Mouse (Mus musculus) neutrophil, adult 5-6 weeks (primary cell): Measurements from ENCODE around the gene Tgfbi. TPM values are rescaled to one million over a fixed set of nuclear protein-coding genes. Genes with fewer than 3 reads are reported as not detected.

ENCODE experiments used
- ATAC-seq: fragments of 151-379, 151-347 bp; 2 replicates; pipeline ENCODE4 v1.8.0; 2017; ENCODE audit warnings: mild to moderate bottlenecking, moderate TSS enrichment; ENCODE audit not compliant: insufficient number of reproducible peaks, poor library complexity, low FRiP score, severe bottlenecking; ENCODE audit errors: extremely low read depth
- total RNA-seq: library from RNA; stranded (forward); fragments of 200-1000 nt; gene quantifications from 2 replicates; pipeline ENCODE4 v1.2.3, GENCODE M21; 2017

Tgfbi gene
- total RNA-seq, 1 experiment from 2014 or later = 473 TPM

GRCm38 (mm10) chr13:56626524-56626923 lies 17.2 kb downstream of the Tgfbi start:
- no peak for ATAC-seq

DNA sequence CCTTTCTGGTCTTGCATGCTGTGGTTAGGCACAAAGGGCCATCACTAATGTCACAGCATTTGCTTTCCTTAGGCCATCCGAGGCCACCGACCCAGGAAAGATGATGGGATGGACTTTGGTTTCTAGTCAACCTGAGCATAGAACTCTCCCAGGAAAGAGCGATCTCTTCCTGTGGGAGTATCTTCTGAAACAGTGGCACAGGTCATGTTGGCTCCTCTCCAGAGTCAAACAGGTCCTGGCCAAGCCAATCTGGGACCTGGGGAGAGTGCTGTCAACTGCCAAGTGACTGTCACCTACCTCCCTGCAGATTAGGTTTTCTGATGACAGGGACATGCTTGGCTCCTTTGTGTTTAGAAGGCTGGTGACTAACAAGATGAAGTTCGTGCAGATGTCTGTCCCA lies 20.8 kb downstream of the Tgfbi start:
- no peak for ATAC-seq

GRCm38 (mm10) chr13:56630552-56630951 lies 21.2 kb downstream of the Tgfbi start:
- no peak for ATAC-seq

DNA sequence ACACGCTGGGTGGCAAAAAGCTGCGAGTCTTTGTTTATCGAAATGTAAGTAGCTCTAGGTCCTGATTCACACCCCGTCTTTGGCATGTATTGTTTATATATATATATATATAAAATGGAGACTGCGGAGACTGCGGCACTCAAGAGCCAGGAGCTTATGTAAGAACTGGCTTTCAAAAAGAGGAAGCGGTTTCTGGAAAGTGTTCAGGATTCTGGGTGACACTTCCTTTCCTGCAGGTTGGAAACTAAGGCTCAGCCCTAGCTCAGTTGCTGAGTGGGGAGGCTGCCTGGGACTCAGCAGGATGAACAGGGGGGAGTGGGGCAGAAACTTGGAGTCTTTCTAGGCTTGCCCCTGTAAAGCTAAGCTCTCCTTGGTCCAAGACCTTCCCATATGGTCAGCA lies 22.0 kb downstream of the Tgfbi start:
- ATAC-seq = no peak

GRCm38 (mm10) chr13:56634139-56634615 lies 24.9 kb downstream of the Tgfbi start:
- ATAC-seq = no peak

DNA sequence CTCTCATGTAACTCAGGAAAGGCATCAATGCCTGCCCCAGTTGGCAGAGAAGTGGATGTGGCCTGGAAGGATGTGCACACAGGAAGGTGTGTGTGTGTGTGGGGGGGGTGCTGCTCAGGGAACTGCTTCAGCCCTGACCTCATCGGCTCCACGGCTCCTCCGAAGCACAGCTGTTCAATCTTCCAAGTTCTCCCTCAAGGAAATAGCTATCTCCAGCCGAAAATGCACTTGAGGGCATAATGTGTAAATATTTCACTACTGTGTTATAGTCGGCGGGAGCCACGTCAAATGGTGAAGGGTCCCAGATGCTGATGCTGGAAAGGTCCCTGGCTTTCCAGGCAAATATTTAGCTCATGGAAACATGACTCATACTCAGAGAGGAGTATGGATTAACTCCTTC lies 25.6 kb downstream of the Tgfbi start:
- ATAC-seq = no peak

DNA sequence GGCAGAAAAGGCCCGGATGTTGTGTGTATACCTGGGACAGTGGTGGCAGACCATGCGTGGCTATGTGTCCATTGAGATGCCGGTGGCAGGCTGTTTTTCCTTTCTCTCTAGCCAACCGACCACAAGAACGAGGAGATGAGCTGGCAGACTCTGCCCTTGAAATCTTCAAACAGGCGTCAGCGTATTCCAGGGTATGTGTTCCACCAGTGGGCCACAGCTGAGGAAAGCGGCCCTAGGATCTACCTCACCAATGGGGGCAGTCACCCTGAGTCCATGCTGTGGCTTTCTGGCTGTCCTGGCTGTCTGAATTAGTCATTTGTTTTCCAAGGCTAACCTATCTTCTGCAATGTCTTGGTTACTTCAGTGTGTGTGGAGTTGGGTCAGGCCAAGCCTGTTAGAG lies 27.7 kb downstream of the Tgfbi start:
- ATAC-seq = no peak

GRCm38 (mm10) chr13:56641746-56642145 lies 32.4 kb downstream of the Tgfbi start:
- ATAC-seq = peak; percentile 20; the same call in 1 of the 2 replicates

DNA sequence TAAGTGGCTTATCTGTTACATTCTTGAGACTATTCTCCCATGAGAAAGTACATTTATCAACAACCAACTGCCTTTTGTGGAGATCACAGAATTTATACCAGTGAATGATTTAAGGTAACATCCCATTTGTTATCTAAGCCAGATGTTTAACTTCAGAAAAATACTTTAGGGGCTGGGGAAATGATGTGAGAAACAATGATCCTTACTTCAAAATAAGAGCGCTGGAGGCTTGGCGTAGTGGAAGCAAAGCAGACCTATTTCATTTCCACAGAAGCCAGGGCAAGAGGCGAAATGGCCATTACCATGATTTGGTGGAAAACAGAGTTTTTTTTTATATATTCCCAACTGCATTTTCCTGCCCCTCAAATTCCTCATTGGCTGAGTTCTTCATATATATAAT lies 34.7 kb downstream of the Tgfbi start:
- no peak for ATAC-seq

- no peak for ATAC-seq
Observed at GRCm38 (mm10) chr13:56645744-56646143, 36.4 kb downstream of the Tgfbi start.

- ATAC-seq = no peak
Observed at GRCm38 (mm10) chr13:56647597-56648405, 38.5 kb downstream of the Tgfbi start.

DNA sequence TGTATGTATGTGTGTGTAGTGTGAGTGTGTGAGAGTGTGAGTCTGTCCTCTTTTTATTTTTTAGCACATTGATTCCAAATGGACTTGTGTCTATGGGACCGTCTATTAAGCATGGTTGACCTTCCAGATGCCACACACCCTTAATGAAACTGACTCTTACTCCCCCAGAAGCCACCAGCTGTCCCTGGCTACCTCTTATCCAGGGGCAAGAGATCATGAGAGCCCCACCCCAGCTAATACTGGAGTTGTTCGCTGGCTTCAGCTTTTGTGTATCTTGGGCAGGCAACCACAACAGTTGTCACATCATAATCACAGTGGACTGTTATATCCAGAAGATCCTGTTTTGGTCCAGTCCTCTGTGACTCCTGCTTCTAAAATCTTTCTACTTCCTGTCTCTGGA lies 40.7 kb downstream of the Tgfbi start:
- ATAC-seq = no peak

GRCm38 (mm10) chr13:56652381-56652780 lies 43.1 kb downstream of the Tgfbi start:
- no peak for ATAC-seq

- ATAC-seq = no peak
Observed at GRCm38 (mm10) chr13:56654176-56654575, 44.9 kb downstream of the Tgfbi start.

- ATAC-seq = peak; percentile 60
Observed at GRCm38 (mm10) chr13:56657946-56658512, 48.7 kb downstream of the Tgfbi start.

GRCm38 (mm10) chr13:56658931-56659330 lies 49.6 kb downstream of the Tgfbi start:
- no peak for ATAC-seq

GRCm38 (mm10) chr13:56661914-56662621 lies 52.7 kb downstream of the Tgfbi start:
- no peak for ATAC-seq

DNA sequence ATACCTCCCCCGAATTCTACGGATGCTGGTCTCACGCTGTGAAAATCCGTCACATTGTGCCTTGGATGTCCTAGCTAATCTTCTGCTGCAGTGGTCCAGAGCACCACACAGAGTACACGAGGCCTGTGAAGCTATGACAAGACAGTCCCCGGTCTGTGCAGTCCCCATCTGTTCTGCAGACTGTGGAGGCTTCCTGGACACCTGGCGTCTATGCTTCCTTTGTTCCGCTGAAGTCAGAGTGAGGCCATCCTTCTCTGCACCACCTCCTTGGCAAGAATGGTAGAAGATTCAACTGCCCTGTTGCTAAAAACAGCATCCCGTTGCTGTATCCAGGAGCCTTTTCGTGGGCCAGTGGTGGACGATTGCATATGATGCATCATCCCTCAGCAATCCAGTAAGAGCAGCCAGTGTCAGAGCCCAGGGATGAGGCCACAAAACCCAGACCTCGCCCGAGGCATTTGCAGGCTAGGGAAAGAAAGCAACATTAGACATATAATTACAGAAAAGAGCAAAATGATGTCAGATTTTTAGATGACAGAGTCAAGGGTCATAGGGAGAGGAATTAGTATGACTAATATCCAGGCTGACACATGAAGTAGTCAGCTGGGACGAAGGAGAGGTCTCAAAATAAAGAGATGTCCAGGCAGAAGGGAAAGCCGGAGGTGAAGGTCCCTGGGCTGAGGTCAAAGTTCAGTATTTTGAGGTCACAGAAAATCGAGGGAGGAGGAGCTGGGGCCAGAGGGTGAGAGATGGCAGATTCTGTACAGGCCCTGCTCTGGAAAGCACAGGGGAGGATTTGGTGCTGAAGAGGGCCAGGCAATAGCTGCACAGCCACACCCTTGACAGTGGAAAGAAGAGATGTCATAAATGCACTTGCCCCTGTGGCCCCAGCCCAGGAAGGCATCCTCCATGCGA lies 55.2 kb downstream of the Tgfbi start:
- no peak for ATAC-seq

- 0 out of 2 replicates have a peak, but pooled peaks have one; percentile 16 for ATAC-seq
Observed at GRCm38 (mm10) chr13:56671206-56671605, 61.9 kb downstream of the Tgfbi start.
